Mouse (Mus musculus) heart, embryonic 16.5 days (tissue): ENCODE measurements around the gene Stxbp4. TPM values are rescaled to one million over a fixed set of nuclear protein-coding genes. Genes with fewer than 3 reads are reported as not detected.
A peak's percentile ranks its signal among the peaks of the same experiment; 100 is the strongest.

Experiments
- ATAC-seq: fragments of 200-750 bp; cut with Nextera tagmentation; replicated peaks from 2 replicates; pipeline ENCODE4 v1.8.0; 2017; ENCODE audit warnings: moderate number of reproducible peaks; ENCODE audit not compliant: insufficient read depth, low FRiP score; ENCODE audit errors: extremely low read depth
- H3K27ac ChIP-seq: fragments of 300-500 bp; sonication (generic); 2 replicates; pipeline ENCODE4 v1.5.1; 2014; ENCODE audit warnings: mild to moderate bottlenecking, low read length, control low read depth, moderate library complexity
- H3K27me3 ChIP-seq: fragments of 300-500 bp; sonication (generic); 2 replicates; pipeline ENCODE4 v1.6.1; 2014; ENCODE audit warnings: low read length, mixed read lengths; ENCODE audit not compliant: control insufficient read depth, insufficient read depth
- H3K36me3 ChIP-seq: fragments of 300-500 bp; sonication (generic); 2 replicates; pipeline ENCODE4 v1.6.1; 2014; ENCODE audit not compliant: control insufficient read depth, insufficient read depth
- H3K4me1 ChIP-seq: fragments of 300-500 bp; sonication (generic); 2 replicates; pipeline ENCODE4 v1.6.1; 2014; ENCODE audit warnings: low read length, mixed read lengths; ENCODE audit not compliant: control insufficient read depth, insufficient read depth
- H3K4me2 ChIP-seq: fragments of 300-500 bp; sonication (generic); 2 replicates; pipeline ENCODE4 v1.6.1; 2014; ENCODE audit warnings: low read depth, mild to moderate bottlenecking, control low read depth, low read length
- H3K4me3 ChIP-seq: fragments of 300-500 bp; sonication (generic); 2 replicates; pipeline ENCODE4 v1.5.1; 2014; ENCODE audit warnings: mild to moderate bottlenecking, control low read depth, low read length
- H3K9ac ChIP-seq: fragments of 300-500 bp; sonication (generic); 2 replicates; pipeline ENCODE4 v1.6.1; 2014; ENCODE audit warnings: low read length, control low read depth
- H3K9me3 ChIP-seq: fragments of 300-500 bp; sonication (generic); replicated peaks from 2 replicates; pipeline ENCODE4 v1.6.1; 2016; ENCODE audit warnings: low read length; ENCODE audit not compliant: control insufficient read depth
- WGBS: fragments of 180-500 bp; shearing (Covaris S2); extraction: QIAGEN DNeasy Blood & Tissue Kit; methylation state at CpG from one replicate; pipeline ENCODE4 v1.1.7; 2014; 5-methylcytosine and 5-hydroxymethylcytosine counted together
- polyA plus RNA-seq: library from polyadenylated mRNA; unstranded; fragments of >200 nt; fragmentation: Nextera tagmentation; extraction: Ambion mirVana; gene quantifications from 2 replicates; pipeline ENCODE4 v1.2.1, GENCODE M21; 2015

The Stxbp4 gene
- polyA plus RNA-seq, 1 experiment from 2014 or later, result 11.6 TPM

- Histone ChIP-seq H3K27me3 (no peaks in the 10 kb centered on the region), H3K4me1 (peaks cover 16% of the 10 kb centered on the region), H3K9me3 (no peaks in the 10 kb centered on the region), H3K36me3 (peaks cover 9% of the 10 kb centered on the region), H3K9ac (no peak overlapping the region), H3K27ac (no peak overlapping the region), H3K4me3 (no peak overlapping the region), H3K4me2 (no peak overlapping the region)
- WGBS, result 93% methylated on average over 7 of the region's 7 CpGs
- no peak for ATAC-seq
Observed at GRCm38 (mm10) chr11:90677027-90677426, 39.1 kb upstream of the Stxbp4 start.

DNA sequence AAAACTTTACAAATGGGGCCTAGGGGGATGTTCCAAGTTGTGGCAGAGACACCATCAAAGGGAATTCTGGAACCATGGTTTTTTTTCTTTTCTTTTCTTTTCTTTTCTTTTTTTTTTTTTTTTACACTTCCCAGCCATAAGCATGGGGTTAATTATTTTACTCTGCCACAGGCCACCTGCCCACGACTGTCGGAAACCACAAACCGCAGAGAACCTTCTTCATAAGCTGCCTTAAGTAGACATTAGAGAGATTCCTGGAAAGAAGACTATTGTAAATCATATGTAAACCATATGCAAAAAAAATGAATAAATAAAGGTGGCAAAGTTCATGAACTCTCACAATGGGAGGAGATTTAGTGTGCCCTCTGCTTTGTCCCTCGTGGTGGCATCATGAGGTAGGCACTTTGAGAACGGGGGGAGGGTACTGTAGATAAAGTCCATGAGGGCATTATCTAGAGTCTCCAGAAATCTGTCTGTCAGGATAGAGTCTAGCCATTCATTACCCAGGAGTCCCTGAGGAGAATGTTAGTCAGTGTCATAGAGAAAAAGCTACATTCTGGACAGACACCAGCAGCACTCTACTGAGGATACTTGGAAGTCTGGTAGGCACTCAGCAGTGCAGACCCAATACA lies 37.7 kb upstream of the Stxbp4 start:
- no peak overlapping the region for H3K4me2 ChIP-seq
- 0 out of 2 replicates have a peak, but pooled peaks have one; percentile 25 for ATAC-seq
- H3K27ac ChIP-seq, result no peak overlapping the region
- H3K4me1 ChIP-seq, result peaks cover 16% of the 10 kb centered on the region
- no peaks in the 10 kb centered on the region for H3K9me3 ChIP-seq
- WGBS, result 67% methylated on average over 5 of the region's 5 CpGs
- no peak overlapping the region for H3K4me3 ChIP-seq
- H3K36me3 ChIP-seq, result peaks cover 9% of the 10 kb centered on the region
- H3K9ac ChIP-seq, result no peak overlapping the region
- no peaks in the 10 kb centered on the region for H3K27me3 ChIP-seq

GRCm38 (mm10) chr11:90667325-90667724 lies 29.4 kb upstream of the Stxbp4 start:
- H3K4me1 ChIP-seq, result peaks cover 22% of the 10 kb centered on the region
- peaks cover 11% of the 10 kb centered on the region for H3K36me3 ChIP-seq
- no peak for ATAC-seq
- no peaks in the 10 kb centered on the region for H3K9me3 ChIP-seq
- WGBS, result 87% methylated on average over 6 of the region's 6 CpGs
- H3K27ac ChIP-seq, result no peak overlapping the region
- H3K4me3 ChIP-seq, result no peak overlapping the region
- H3K9ac ChIP-seq, result no peak overlapping the region
- H3K4me2 ChIP-seq, result no peak overlapping the region
- H3K27me3 ChIP-seq, result no peaks in the 10 kb centered on the region

DNA sequence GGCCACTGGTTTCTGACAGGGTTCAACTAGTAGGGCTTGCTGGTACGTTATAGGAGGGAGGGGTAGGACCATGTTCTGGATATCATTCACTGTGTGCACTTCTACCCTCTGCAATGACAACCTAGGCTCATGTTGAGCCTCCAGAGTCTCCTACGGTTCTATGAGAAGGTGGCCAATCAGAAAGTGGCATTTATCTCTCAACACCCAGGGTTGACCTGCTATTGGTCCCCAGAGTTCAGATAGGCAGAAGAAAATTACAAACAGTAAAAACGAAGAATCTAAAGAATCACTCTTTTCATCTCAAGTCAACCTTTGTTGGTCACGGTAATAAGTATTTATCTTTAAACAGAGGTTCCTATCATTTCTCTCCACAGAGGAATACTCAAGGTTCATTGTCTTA lies 29.0 kb upstream of the Stxbp4 start:
- H3K36me3 ChIP-seq, result peaks cover 11% of the 10 kb centered on the region
- peaks cover 22% of the 10 kb centered on the region for H3K4me1 ChIP-seq
- H3K27ac ChIP-seq, result no peak overlapping the region; the same call in 1 of the 2 replicates
- H3K9me3 ChIP-seq, result no peaks in the 10 kb centered on the region
- no peak overlapping the region for H3K9ac ChIP-seq
- no peak overlapping the region for H3K4me2 ChIP-seq
- H3K4me3 ChIP-seq, result no peak overlapping the region
- ATAC-seq, result no peak
- WGBS, result 80% methylated on average over 4 of the region's 4 CpGs
- no peaks in the 10 kb centered on the region for H3K27me3 ChIP-seq

DNA sequence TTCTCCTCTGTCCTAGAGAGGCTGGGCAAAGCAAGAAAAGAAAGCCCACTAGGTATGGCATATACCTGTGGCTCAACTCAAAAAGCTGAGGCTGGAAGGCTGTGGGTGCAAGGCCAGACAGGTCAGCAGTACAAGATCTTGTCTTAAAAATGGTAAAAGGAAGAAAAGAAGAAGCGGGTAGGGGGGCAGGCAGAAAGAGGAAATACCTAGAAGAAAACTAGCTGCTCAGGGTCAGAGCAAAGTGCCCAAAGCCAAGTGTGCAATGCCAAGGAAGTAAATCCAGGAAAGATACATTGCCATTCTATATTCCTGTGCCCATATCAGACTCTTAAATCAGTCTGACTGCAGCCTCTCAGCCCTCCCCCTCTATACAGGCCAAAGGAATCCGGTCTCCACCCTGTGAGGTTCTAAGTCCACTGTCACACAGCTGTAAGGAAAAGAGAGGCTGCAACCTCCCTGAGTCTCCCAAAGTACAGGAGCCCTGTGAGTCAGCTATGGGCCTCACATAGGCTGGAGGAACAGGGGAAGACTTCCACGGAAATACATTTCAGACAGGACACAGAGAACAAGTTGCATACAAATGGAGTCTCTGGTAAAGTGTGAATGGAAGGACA lies 28.4 kb upstream of the Stxbp4 start:
- no peaks in the 10 kb centered on the region for H3K27me3 ChIP-seq
- H3K36me3 ChIP-seq, result peaks cover 11% of the 10 kb centered on the region
- H3K4me3 ChIP-seq, result no peak overlapping the region
- H3K27ac ChIP-seq, result peak overlapping the region; percentile 15; the same call in 1 of the 2 replicates
- no peak overlapping the region for H3K4me2 ChIP-seq
- ATAC-seq, result no peak; the same call in 1 of the 2 replicates
- 58% methylated on average over 3 of the region's 3 CpGs for WGBS
- H3K9me3 ChIP-seq, result no peaks in the 10 kb centered on the region
- peaks cover 22% of the 10 kb centered on the region for H3K4me1 ChIP-seq
- no peak overlapping the region for H3K9ac ChIP-seq

DNA sequence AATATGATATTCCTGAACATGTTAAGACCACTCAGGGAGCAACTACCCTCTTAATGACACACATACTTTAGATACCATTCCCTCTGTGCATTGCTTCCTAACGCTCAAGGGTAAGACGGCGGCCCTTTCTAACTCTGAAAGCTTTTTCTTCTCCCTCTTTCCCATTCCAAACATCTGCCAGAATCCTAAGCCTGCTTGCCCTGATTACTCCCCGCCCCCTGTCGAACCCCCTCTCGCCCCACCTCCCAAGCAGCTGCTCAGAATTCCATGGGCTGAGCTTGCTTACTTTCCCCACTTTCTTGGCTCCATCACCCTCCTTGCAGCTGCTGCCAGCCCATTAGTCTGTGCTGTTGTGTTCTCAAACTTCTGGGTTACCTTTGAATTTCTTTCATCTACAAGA lies 27.3 kb upstream of the Stxbp4 start:
- no peak overlapping the region for H3K4me3 ChIP-seq
- 0 out of 2 replicates have a peak overlapping the region, but pooled peaks have one; percentile 13 for H3K9ac ChIP-seq
- peak overlapping the region; percentile 32; the same call in 1 of the 2 replicates for H3K4me2 ChIP-seq
- H3K27ac ChIP-seq, result peak overlapping the region; percentile 47
- H3K4me1 ChIP-seq, result peaks cover 22% of the 10 kb centered on the region
- H3K27me3 ChIP-seq, result no peaks in the 10 kb centered on the region
- peaks cover 8% of the 10 kb centered on the region for H3K36me3 ChIP-seq
- ATAC-seq, result peak; percentile 35; the same call in 1 of the 2 replicates
- no peaks in the 10 kb centered on the region for H3K9me3 ChIP-seq
- WGBS, result 20% methylated on average over 6 of the region's 6 CpGs

DNA sequence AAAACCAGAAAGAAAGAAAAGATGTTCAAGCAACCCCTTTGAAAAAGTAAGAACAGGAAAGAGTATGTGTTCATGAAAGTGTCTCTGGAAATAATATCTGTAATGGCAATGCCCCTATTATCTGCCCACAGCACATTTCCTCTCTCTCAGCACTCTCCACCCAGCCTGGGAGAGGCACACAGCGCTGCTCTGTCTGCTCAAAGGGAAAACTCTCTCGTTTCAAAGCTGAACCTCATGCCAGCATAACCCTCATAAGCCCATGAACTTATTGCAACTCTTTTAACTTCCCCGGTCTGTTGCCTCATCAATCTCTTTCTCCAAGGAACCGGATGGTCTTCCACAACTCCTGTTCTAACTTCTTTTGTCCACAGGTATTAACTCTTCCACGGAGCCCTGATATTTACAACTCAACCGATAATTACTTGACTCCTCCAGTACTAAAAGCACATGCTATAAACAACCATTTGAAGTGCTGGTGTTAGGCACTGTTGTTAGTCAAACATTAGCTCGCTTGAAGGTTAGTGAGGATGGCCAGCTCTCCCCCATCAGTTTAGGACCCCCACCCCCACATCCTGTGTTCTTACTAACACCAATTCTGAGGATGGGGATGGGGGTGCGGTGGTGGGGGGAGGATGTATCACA lies 26.6 kb upstream of the Stxbp4 start:
- Histone ChIP-seq H3K36me3 (peaks cover 1% of the 10 kb centered on the region; the same call in 1 of the 2 replicates), H3K4me1 (peaks cover 22% of the 10 kb centered on the region), H3K27ac (peak overlapping the region; percentile 47), H3K9me3 (no peaks in the 10 kb centered on the region), H3K4me3 (no peak overlapping the region), H3K9ac (0 out of 2 replicates have a peak overlapping the region, but pooled peaks have one; percentile 1), H3K27me3 (no peaks in the 10 kb centered on the region), H3K4me2 (peak overlapping the region; percentile 32; the same call in 1 of the 2 replicates)
- 0 out of 2 replicates have a peak, but pooled peaks have one; percentile 69 for ATAC-seq
- 26% methylated on average over 8 of the region's 8 CpGs for WGBS

DNA sequence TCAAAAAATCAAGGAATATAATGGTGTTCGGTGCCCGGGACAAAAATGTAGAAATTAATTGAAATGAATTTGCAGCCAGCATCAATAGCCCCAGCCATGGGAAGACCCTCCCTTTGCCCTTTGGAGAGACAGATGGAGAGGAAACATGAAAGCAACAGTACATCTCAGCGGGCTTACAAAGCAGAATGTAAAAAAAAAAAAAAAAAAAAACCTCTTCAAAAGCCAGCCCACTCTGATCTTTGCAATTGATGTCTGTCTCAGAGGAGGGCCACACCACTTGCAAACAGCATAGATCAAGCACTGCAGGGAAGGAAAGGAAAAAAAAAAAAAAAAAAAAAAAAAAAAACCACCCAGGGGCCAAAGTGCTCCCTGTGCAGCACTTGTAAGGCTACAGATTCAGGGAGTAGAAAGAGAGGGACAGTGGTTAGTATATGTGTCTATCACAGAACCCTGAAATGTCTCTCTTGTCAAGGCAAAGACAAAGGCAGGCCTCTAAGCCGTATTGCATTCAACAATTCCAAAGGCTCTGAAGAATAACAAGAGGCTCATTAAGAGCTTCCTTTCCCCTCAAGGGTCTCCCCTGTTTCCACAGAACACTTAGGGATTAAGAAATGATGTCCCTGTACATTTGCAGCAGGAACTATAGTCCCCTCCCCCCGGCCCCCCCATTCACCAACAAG lies 25.9 kb upstream of the Stxbp4 start:
- H3K9ac ChIP-seq, result 0 out of 2 replicates have a peak overlapping the region, but pooled peaks have one; percentile 1
- H3K9me3 ChIP-seq, result no peaks in the 10 kb centered on the region
- H3K27ac ChIP-seq, result peak overlapping the region; percentile 47
- no peak overlapping the region for H3K4me3 ChIP-seq
- no peak overlapping the region for H3K4me2 ChIP-seq
- no peaks in the 10 kb centered on the region for H3K27me3 ChIP-seq
- no peaks in the 10 kb centered on the region for H3K36me3 ChIP-seq
- no peak for ATAC-seq
- H3K4me1 ChIP-seq, result peaks cover 22% of the 10 kb centered on the region
- 69% methylated on average over 5 of the region's 5 CpGs for WGBS
